Mouse (Mus musculus): ENCODE measurements at regions not wholly inside any gene's neighbourhood (a gene's known extent, or its start where the extent isn't known, plus 50 kb on each side); places are given as distances from the start of the nearest gene placed in this dataset.

GRCm38 (mm10) chr13:52255697-52256096 lies 275.4 kb downstream of the Diras2 start:
- no peaks in the 10 kb centered on the region for H3K4me1 ChIP-seq (ENCODE audit: control insufficient read depth, insufficient read depth, low read length)
- DNase-seq (peak; percentile 45), ATAC-seq (ENCODE audit: low FRiP score, low TSS enrichment) (no peak)
- no peaks in the 10 kb centered on the region for H3K27me3 ChIP-seq (ENCODE audit: control insufficient read depth, insufficient read depth, low read length)
- no peak overlapping the region for H3K4me3 ChIP-seq (replicated peaks; ENCODE audit: low read depth, low read length)
- H3K36me3 ChIP-seq (ENCODE audit: control insufficient read depth, insufficient read depth, low read length): no peaks in the 10 kb centered on the region
- no peak overlapping the region for H3K4me2 ChIP-seq (ENCODE audit: low read length)
- 78% methylated on average over 5 of the region's 5 CpGs for WGBS
- H3K9me3 ChIP-seq (ENCODE audit: control insufficient read depth, low read length): no peaks in the 10 kb centered on the region
- no peak overlapping the region for H3K27ac ChIP-seq (replicated peaks; ENCODE audit: low read depth, low read length)
- no peak overlapping the region for H3K9ac ChIP-seq (replicated peaks; ENCODE audit: low read length)

- H3K4me2 ChIP-seq (ENCODE audit: low read length): no peak overlapping the region
- H3K4me1 ChIP-seq (ENCODE audit: control insufficient read depth, insufficient read depth, low read length): no peaks in the 10 kb centered on the region
- H3K9ac ChIP-seq (replicated peaks; ENCODE audit: low read length): no peak overlapping the region
- no peaks in the 10 kb centered on the region for H3K36me3 ChIP-seq (ENCODE audit: control insufficient read depth, insufficient read depth, low read length)
- H3K27ac ChIP-seq (replicated peaks; ENCODE audit: low read depth, low read length): no peak overlapping the region
- ATAC-seq (ENCODE audit: low FRiP score, low TSS enrichment): no peak
- H3K27me3 ChIP-seq (ENCODE audit: control insufficient read depth, insufficient read depth, low read length): no peaks in the 10 kb centered on the region
- no peak overlapping the region for H3K4me3 ChIP-seq (replicated peaks; ENCODE audit: low read depth, low read length)
- H3K9me3 ChIP-seq (ENCODE audit: control insufficient read depth, low read length): no peaks in the 10 kb centered on the region
- DNase-seq: no peak
- WGBS: 92% methylated on average over 8 of the region's 8 CpGs
Measured at GRCm38 (mm10) chr13:52258373-52258772, 272.7 kb downstream of the Diras2 start.

GRCm38 (mm10) chr13:52262949-52263550 lies 268.0 kb downstream of the Diras2 start:
- no peak overlapping the region for H3K9ac ChIP-seq (replicated peaks; ENCODE audit: low read length)
- 79% methylated on average over 14 of the region's 14 CpGs for WGBS
- H3K9me3 ChIP-seq (ENCODE audit: control insufficient read depth, low read length): no peaks in the 10 kb centered on the region
- no peaks in the 10 kb centered on the region for H3K4me1 ChIP-seq (ENCODE audit: control insufficient read depth, insufficient read depth, low read length)
- no peak overlapping the region for H3K27ac ChIP-seq (replicated peaks; ENCODE audit: low read depth, low read length)
- no peaks in the 10 kb centered on the region for H3K36me3 ChIP-seq (ENCODE audit: control insufficient read depth, insufficient read depth, low read length)
- no peak overlapping the region for H3K4me3 ChIP-seq (replicated peaks; ENCODE audit: low read depth, low read length)
- ATAC-seq (ENCODE audit: low FRiP score, low TSS enrichment) (no peak), DNase-seq (peak; percentile 50)
- no peak overlapping the region for H3K4me2 ChIP-seq (ENCODE audit: low read length)
- H3K27me3 ChIP-seq (ENCODE audit: control insufficient read depth, insufficient read depth, low read length): no peaks in the 10 kb centered on the region

- peak; percentile 33 for DNase-seq
- Histone ChIP-seq H3K9ac (replicated peaks; ENCODE audit: low read length) (no peak overlapping the region), H3K36me3 (ENCODE audit: control insufficient read depth, insufficient read depth, low read length) (no peaks in the 10 kb centered on the region), H3K27ac (replicated peaks; ENCODE audit: low read depth, low read length) (no peak overlapping the region), H3K4me1 (ENCODE audit: control insufficient read depth, insufficient read depth, low read length) (no peaks in the 10 kb centered on the region), H3K27me3 (ENCODE audit: control insufficient read depth, insufficient read depth, low read length) (no peaks in the 10 kb centered on the region), H3K4me2 (ENCODE audit: low read length) (no peak overlapping the region), H3K9me3 (ENCODE audit: control insufficient read depth, low read length) (no peaks in the 10 kb centered on the region), H3K4me3 (replicated peaks; ENCODE audit: low read depth, low read length) (no peak overlapping the region)
- ATAC-seq (ENCODE audit: low FRiP score, low TSS enrichment): no peak
- 73% methylated on average over 6 of the region's 6 CpGs for WGBS
Measured at GRCm38 (mm10) chr13:52268279-52268678, 262.8 kb downstream of the Diras2 start.

- H3K4me1 ChIP-seq (ENCODE audit: control insufficient read depth, insufficient read depth, low read length): no peaks in the 10 kb centered on the region
- H3K9ac ChIP-seq (replicated peaks; ENCODE audit: low read length): no peak overlapping the region
- H3K27me3 ChIP-seq (ENCODE audit: control insufficient read depth, insufficient read depth, low read length): no peaks in the 10 kb centered on the region
- no peak overlapping the region for H3K4me3 ChIP-seq (replicated peaks; ENCODE audit: low read depth, low read length)
- no peak overlapping the region for H3K4me2 ChIP-seq (ENCODE audit: low read length)
- no peak overlapping the region for H3K27ac ChIP-seq (replicated peaks; ENCODE audit: low read depth, low read length)
- DNase-seq (no peak), ATAC-seq (ENCODE audit: low FRiP score, low TSS enrichment) (no peak)
- whole genome bisulfite sequencing: 88% methylated on average over 19 of the region's 19 CpGs
- no peaks in the 10 kb centered on the region for H3K9me3 ChIP-seq (ENCODE audit: control insufficient read depth, low read length)
- no peaks in the 10 kb centered on the region for H3K36me3 ChIP-seq (ENCODE audit: control insufficient read depth, insufficient read depth, low read length)
Measured at GRCm38 (mm10) chr13:52273502-52274246, 257.4 kb downstream of the Diras2 start.

GRCm38 (mm10) chr13:52275196-52275595 lies 255.9 kb downstream of the Diras2 start:
- no peaks in the 10 kb centered on the region for H3K9me3 ChIP-seq (ENCODE audit: control insufficient read depth, low read length)
- H3K27ac ChIP-seq (replicated peaks; ENCODE audit: low read depth, low read length): no peak overlapping the region
- no peaks in the 10 kb centered on the region for H3K27me3 ChIP-seq (ENCODE audit: control insufficient read depth, insufficient read depth, low read length)
- DNase-seq: no peak
- no peak overlapping the region for H3K9ac ChIP-seq (replicated peaks; ENCODE audit: low read length)
- no peak overlapping the region for H3K4me2 ChIP-seq (ENCODE audit: low read length)
- no peaks in the 10 kb centered on the region for H3K36me3 ChIP-seq (ENCODE audit: control insufficient read depth, insufficient read depth, low read length)
- ATAC-seq (ENCODE audit: low FRiP score, low TSS enrichment): no peak
- H3K4me3 ChIP-seq (replicated peaks; ENCODE audit: low read depth, low read length): no peak overlapping the region
- 65% methylated on average over 5 of the region's 5 CpGs for WGBS
- H3K4me1 ChIP-seq (ENCODE audit: control insufficient read depth, insufficient read depth, low read length): no peaks in the 10 kb centered on the region

- Histone ChIP-seq H3K27me3 (ENCODE audit: control insufficient read depth, insufficient read depth, low read length) (no peaks in the 10 kb centered on the region), H3K4me2 (ENCODE audit: low read length) (peak overlapping the region; percentile 33; the same call in 1 of the 2 replicates), H3K9ac (replicated peaks; ENCODE audit: low read length) (no peak overlapping the region), H3K36me3 (ENCODE audit: control insufficient read depth, insufficient read depth, low read length) (no peaks in the 10 kb centered on the region), H3K27ac (replicated peaks; ENCODE audit: low read depth, low read length) (no peak overlapping the region), H3K9me3 (ENCODE audit: control insufficient read depth, low read length) (no peaks in the 10 kb centered on the region), H3K4me3 (replicated peaks; ENCODE audit: low read depth, low read length) (no peak overlapping the region), H3K4me1 (ENCODE audit: control insufficient read depth, insufficient read depth, low read length) (no peaks in the 10 kb centered on the region)
- ATAC-seq (ENCODE audit: low FRiP score, low TSS enrichment) (peak; percentile 37; the same call in 1 of the 2 replicates), DNase-seq (peak; percentile 87)
- 8% methylated on average over 8 of the region's 8 CpGs for WGBS
Measured at GRCm38 (mm10) chr13:52275675-52276074, 255.4 kb downstream of the Diras2 start.

- 88% methylated on average over 3 of the region's 3 CpGs for WGBS
- H3K9me3 ChIP-seq (ENCODE audit: control insufficient read depth, low read length): no peaks in the 10 kb centered on the region
Measured at GRCm38 (mm10) chr13:52277195-52277594, 253.9 kb downstream of the Diras2 start.

GRCm38 (mm10) chr13:52278831-52279230 lies 252.2 kb downstream of the Diras2 start:
- no peaks in the 10 kb centered on the region for H3K36me3 ChIP-seq (ENCODE audit: control insufficient read depth, insufficient read depth, low read length)
- no peak overlapping the region for H3K9ac ChIP-seq (replicated peaks; ENCODE audit: low read length)
- H3K9me3 ChIP-seq (ENCODE audit: control insufficient read depth, low read length): no peaks in the 10 kb centered on the region
- no peaks in the 10 kb centered on the region for H3K4me1 ChIP-seq (ENCODE audit: control insufficient read depth, insufficient read depth, low read length)
- no peak for DNase-seq
- H3K4me2 ChIP-seq (ENCODE audit: low read length): no peak overlapping the region
- no peaks in the 10 kb centered on the region for H3K27me3 ChIP-seq (ENCODE audit: control insufficient read depth, insufficient read depth, low read length)
- no peak overlapping the region for H3K4me3 ChIP-seq (replicated peaks; ENCODE audit: low read depth, low read length)
- ATAC-seq (ENCODE audit: low FRiP score, low TSS enrichment): no peak
- WGBS: 87% methylated on average over 1 of the region's 1 CpGs
- no peak overlapping the region for H3K27ac ChIP-seq (replicated peaks; ENCODE audit: low read depth, low read length)

More at GRCm38 (mm10) chr13:52277195-52277594, 253.9 kb downstream of the Diras2 start:
- Histone ChIP-seq H3K4me3 (replicated peaks; ENCODE audit: low read depth, low read length) (no peak overlapping the region), H3K27ac (replicated peaks; ENCODE audit: low read depth, low read length) (no peak overlapping the region), H3K4me2 (ENCODE audit: low read length) (no peak overlapping the region), H3K4me1 (ENCODE audit: control insufficient read depth, insufficient read depth, low read length) (no peaks in the 10 kb centered on the region), H3K9ac (replicated peaks; ENCODE audit: low read length) (no peak overlapping the region), H3K27me3 (ENCODE audit: control insufficient read depth, insufficient read depth, low read length) (no peaks in the 10 kb centered on the region), H3K36me3 (ENCODE audit: control insufficient read depth, insufficient read depth, low read length) (no peaks in the 10 kb centered on the region)
- DNase-seq (no peak), ATAC-seq (ENCODE audit: low FRiP score, low TSS enrichment) (no peak)
